Mouse (Mus musculus) liver, adult (tissue): Measurements from ENCODE around the gene Cwf19l1.

Experiments used
- GATA4 ChIP-seq: IDR thresholded peaks from 2 replicates; pipeline ENCODE4 v1.6.1; 2014; ENCODE audit warnings: mild to moderate bottlenecking, low read length; ENCODE audit not compliant: insufficient replicate concordance

The Cwf19l1 gene

GRCm38 (mm10) chr19:44080023-44080422, 55.7 kb downstream of the Cwf19l1 start:
- TF ChIP-seq GATA4 = no peak

- no peak for TF ChIP-seq GATA4
Observed at GRCm38 (mm10) chr19:44077024-44077423, 58.7 kb downstream of the Cwf19l1 start.

- TF ChIP-seq GATA4 = no peak
Observed at GRCm38 (mm10) chr19:44076457-44076856, 59.2 kb downstream of the Cwf19l1 start.

GRCm38 (mm10) chr19:44074986-44075385, 60.7 kb downstream of the Cwf19l1 start:
- TF ChIP-seq GATA4 = no peak

GRCm38 (mm10) chr19:44071166-44071565, 64.5 kb downstream of the Cwf19l1 start:
- no peak for TF ChIP-seq GATA4

- TF ChIP-seq GATA4 = no peak
Observed at GRCm38 (mm10) chr19:44069914-44070232, 65.8 kb downstream of the Cwf19l1 start.

- no peak for TF ChIP-seq GATA4
Observed at GRCm38 (mm10) chr19:44069121-44069913, 66.4 kb downstream of the Cwf19l1 start, which contains the start of gene Erlin1. Erlin1 (minus strand) TSS chr19:44069785.

- TF ChIP-seq GATA4 = no peak
Observed at GRCm38 (mm10) chr19:44068232-44068631, 67.4 kb downstream of the Cwf19l1 start.

- TF ChIP-seq GATA4 = no peak
Observed at GRCm38 (mm10) chr19:44067323-44068049, 68.2 kb downstream of the Cwf19l1 start.

GRCm38 (mm10) chr19:44064734-44065133, 70.9 kb downstream of the Cwf19l1 start:
- TF ChIP-seq GATA4 = no peak

GRCm38 (mm10) chr19:44063773-44064172, 71.9 kb downstream of the Cwf19l1 start:
- TF ChIP-seq GATA4 = no peak

- TF ChIP-seq GATA4 = no peak
Observed at GRCm38 (mm10) chr19:44060226-44060625, 75.5 kb downstream of the Cwf19l1 start.
